Mouse (Mus musculus) forebrain, embryonic 16.5 days (tissue): ENCODE results near the gene Mterf1a. TPM values are rescaled to one million over a fixed set of nuclear protein-coding genes. Genes with fewer than 3 reads are reported as not detected.
"Not testable (repeated sequence)": the region's sequence is repeated elsewhere in the genome, so short reads cannot be mapped to it uniquely, and the experiment has no call there.

ENCODE experiments used
- ATAC-seq: fragments of 200-750 bp; cut with Nextera tagmentation; 2 replicates; pipeline ENCODE4 v1.8.0; 2017; ENCODE audit warnings: mild to moderate bottlenecking, moderate library complexity
- H3K27ac ChIP-seq: fragments of 300-500 bp; sonication (generic); 2 replicates; pipeline ENCODE4 v1.5.1; 2014; ENCODE audit warnings: low read length, control low read depth
- H3K27me3 ChIP-seq: fragments of 300-500 bp; sonication (generic); replicated peaks from 2 replicates; pipeline ENCODE4 v1.6.1; 2014; ENCODE audit warnings: low read length; ENCODE audit not compliant: control insufficient read depth, insufficient read depth
- H3K36me3 ChIP-seq: fragments of 300-500 bp; sonication (generic); 2 replicates; pipeline ENCODE4 v1.6.1; 2014; ENCODE audit not compliant: control insufficient read depth, insufficient read depth
- H3K4me1 ChIP-seq: fragments of 300-500 bp; sonication (generic); replicated peaks from 2 replicates; pipeline ENCODE4 v1.6.1; 2014; ENCODE audit warnings: low read length; ENCODE audit not compliant: control insufficient read depth, insufficient read depth
- H3K4me2 ChIP-seq: fragments of 300-500 bp; sonication (generic); 2 replicates; pipeline ENCODE4 v1.6.1; 2014; ENCODE audit warnings: mild to moderate bottlenecking, low read length, control low read depth
- H3K4me3 ChIP-seq: fragments of 300-500 bp; sonication (generic); replicated peaks from 2 replicates; pipeline ENCODE4 v1.5.1; 2014; ENCODE audit warnings: mild to moderate bottlenecking, low read length, control low read depth
- H3K9ac ChIP-seq: fragments of 300-500 bp; sonication (generic); replicated peaks from 2 replicates; pipeline ENCODE4 v1.6.1; 2014; ENCODE audit warnings: low read depth, low read length, control low read depth
- H3K9me3 ChIP-seq: fragments of 300-500 bp; sonication (generic); 2 replicates; pipeline ENCODE4 v1.6.1; 2016; ENCODE audit warnings: low read length; ENCODE audit not compliant: control insufficient read depth
- WGBS: fragments of 180-500 bp; shearing (Covaris S2); extraction: QIAGEN DNeasy Blood & Tissue Kit; methylation state at CpG from one replicate; pipeline ENCODE4 v1.1.7; 2014; 5-methylcytosine and 5-hydroxymethylcytosine counted together
- polyA plus RNA-seq: library from polyadenylated mRNA; unstranded; fragments of >200 nt; fragmentation: Nextera tagmentation; extraction: Ambion mirVana; gene quantifications from 2 replicates; pipeline ENCODE4 v1.2.1, GENCODE M21; 2015

Mterf1a gene
- 8.6 and 10.9 TPM in 2 replicates for polyA plus RNA-seq

GRCm38 (mm10) chr5:3893459-3894293, at the start of gene Mterf1a:
Gene Mterf1a (minus strand): TSS chr5:3893933.
- Histone ChIP-seq H3K4me2 (peak within 1 kb of the TSS; percentile 79), H3K4me3 (peak within 1 kb of the TSS; percentile 47), H3K9ac (peak within 1 kb of the TSS; percentile 38)
- not testable (repeated sequence) for H3K27me3 ChIP-seq, H3K4me1 ChIP-seq, H3K27ac ChIP-seq, H3K36me3 ChIP-seq, H3K9me3 ChIP-seq
- 0% methylated on average over 6 of the region's 47 CpGs for WGBS
- ATAC-seq = peak; percentile 100

GRCm38 (mm10) chr5:3943169-3943568, 49.4 kb upstream of the Mterf1a start:
- not testable (repeated sequence) for H3K27ac ChIP-seq, H3K9ac ChIP-seq, H3K27me3 ChIP-seq, H3K9me3 ChIP-seq, H3K36me3 ChIP-seq, ATAC-seq, H3K4me1 ChIP-seq, H3K4me2 ChIP-seq, H3K4me3 ChIP-seq
- WGBS = 46% methylated on average over 4 of the region's 4 CpGs

GRCm38 (mm10) chr5:3941240-3941639, 47.5 kb upstream of the Mterf1a start:
- H3K9me3 ChIP-seq = no peaks in the 10 kb centered on the region
- H3K4me2 ChIP-seq = no peak overlapping the region
- H3K27ac ChIP-seq = no peak overlapping the region
- peak; percentile 59 for ATAC-seq
- H3K4me1 ChIP-seq = peaks cover 15% of the 10 kb centered on the region
- H3K36me3 ChIP-seq = no peaks in the 10 kb centered on the region
- WGBS = 66% methylated on average over 2 of the region's 2 CpGs
- H3K4me3 ChIP-seq = no peak overlapping the region
- no peaks in the 10 kb centered on the region for H3K27me3 ChIP-seq
- no peak overlapping the region for H3K9ac ChIP-seq

- no peak overlapping the region for H3K4me2 ChIP-seq
- no peak overlapping the region for H3K9ac ChIP-seq
- H3K9me3 ChIP-seq = no peaks in the 10 kb centered on the region
- H3K4me3 ChIP-seq = no peak overlapping the region
- 94% methylated on average over 5 of the region's 5 CpGs for WGBS
- no peaks in the 10 kb centered on the region for H3K27me3 ChIP-seq
- ATAC-seq = no peak
- peaks cover 17% of the 10 kb centered on the region for H3K4me1 ChIP-seq
- no peaks in the 10 kb centered on the region for H3K36me3 ChIP-seq
- H3K27ac ChIP-seq = no peak overlapping the region
Observed at GRCm38 (mm10) chr5:3939335-3939734, 45.6 kb upstream of the Mterf1a start.

GRCm38 (mm10) chr5:3938905-3939304, 45.2 kb upstream of the Mterf1a start:
- ATAC-seq = no peak
- Histone ChIP-seq H3K4me1 (peaks cover 17% of the 10 kb centered on the region), H3K27ac (no peak overlapping the region), H3K9ac (no peak overlapping the region), H3K4me2 (no peak overlapping the region), H3K27me3 (no peaks in the 10 kb centered on the region), H3K4me3 (no peak overlapping the region), H3K9me3 (no peaks in the 10 kb centered on the region), H3K36me3 (no peaks in the 10 kb centered on the region)
- 95% methylated on average over 3 of the region's 3 CpGs for WGBS

- H3K9me3 ChIP-seq = no peaks in the 10 kb centered on the region
- WGBS = 83% methylated on average over 8 of the region's 8 CpGs
- no peak for ATAC-seq
- peaks cover 25% of the 10 kb centered on the region for H3K4me1 ChIP-seq
- H3K27me3 ChIP-seq = no peaks in the 10 kb centered on the region
- H3K9ac ChIP-seq = no peak overlapping the region
- H3K4me3 ChIP-seq = no peak overlapping the region
- H3K27ac ChIP-seq = no peak overlapping the region
- no peak overlapping the region for H3K4me2 ChIP-seq
- no peaks in the 10 kb centered on the region for H3K36me3 ChIP-seq
Observed at GRCm38 (mm10) chr5:3935778-3936554, 42.2 kb upstream of the Mterf1a start.

- WGBS = 83% methylated on average over 5 of the region's 5 CpGs
- Histone ChIP-seq H3K9ac (no peak overlapping the region), H3K9me3 (no peaks in the 10 kb centered on the region), H3K36me3 (no peaks in the 10 kb centered on the region), H3K27me3 (no peaks in the 10 kb centered on the region), H3K4me1 (peaks cover 26% of the 10 kb centered on the region), H3K4me3 (no peak overlapping the region), H3K4me2 (no peak overlapping the region), H3K27ac (no peak overlapping the region)
- no peak for ATAC-seq
Observed at GRCm38 (mm10) chr5:3935266-3935665, 41.5 kb upstream of the Mterf1a start.

GRCm38 (mm10) chr5:3933551-3933950, 39.8 kb upstream of the Mterf1a start:
- Histone ChIP-seq H3K27ac (no peak overlapping the region), H3K36me3 (no peaks in the 10 kb centered on the region), H3K9ac (no peak overlapping the region), H3K4me1 (peaks cover 34% of the 10 kb centered on the region), H3K4me2 (no peak overlapping the region), H3K27me3 (no peaks in the 10 kb centered on the region), H3K9me3 (no peaks in the 10 kb centered on the region), H3K4me3 (no peak overlapping the region)
- ATAC-seq = no peak
- 88% methylated on average over 3 of the region's 3 CpGs for WGBS

GRCm38 (mm10) chr5:3931636-3932035, 37.9 kb upstream of the Mterf1a start:
- Histone ChIP-seq H3K4me2 (no peak overlapping the region), H3K27me3 (no peaks in the 10 kb centered on the region), H3K36me3 (no peaks in the 10 kb centered on the region), H3K27ac (no peak overlapping the region), H3K4me3 (no peak overlapping the region), H3K4me1 (peaks cover 35% of the 10 kb centered on the region), H3K9me3 (no peaks in the 10 kb centered on the region), H3K9ac (no peak overlapping the region)
- no peak for ATAC-seq
- 90% methylated on average over 3 of the region's 3 CpGs for WGBS
